Mouse (Mus musculus): ENCODE measurements around the gene Ift46. TPM values are rescaled to one million over a fixed set of nuclear protein-coding genes. Genes with fewer than 3 reads are reported as not detected.

The Ift46 gene
- polyA plus RNA-seq, 1 experiment: 26.2 TPM

GRCm38 (mm10) chr9:44810316-44810715 lies 42.6 kb downstream of the Ift46 start:
- Histone ChIP-seq H3K36me3 (ENCODE audit: control insufficient read depth, insufficient read depth, low read length) (peaks cover 79% of the 10 kb centered on the region), H3K4me3 (ENCODE audit: low read depth, low read length) (no peak overlapping the region), H3K27ac (ENCODE audit: insufficient read depth, low read depth, low read length) (no peak overlapping the region), H3K27me3 (ENCODE audit: control insufficient read depth, insufficient read depth, low read length) (no peaks in the 10 kb centered on the region), H3K4me1 (ENCODE audit: control insufficient read depth, insufficient read depth, insufficient read length, low read length) (no peaks in the 10 kb centered on the region)
- TF ChIP-seq POLR2A (IDR thresholded peaks at IDR 0.05; ENCODE audit: low read depth, low read length) (no peak), CTCF (IDR thresholded peaks at IDR 0.05; ENCODE audit: extremely low read depth, insufficient read length, insufficient replicate concordance, low read depth, low read length) (no peak)
- WGBS: 84% methylated on average over 10 of the region's 10 CpGs

DNA sequence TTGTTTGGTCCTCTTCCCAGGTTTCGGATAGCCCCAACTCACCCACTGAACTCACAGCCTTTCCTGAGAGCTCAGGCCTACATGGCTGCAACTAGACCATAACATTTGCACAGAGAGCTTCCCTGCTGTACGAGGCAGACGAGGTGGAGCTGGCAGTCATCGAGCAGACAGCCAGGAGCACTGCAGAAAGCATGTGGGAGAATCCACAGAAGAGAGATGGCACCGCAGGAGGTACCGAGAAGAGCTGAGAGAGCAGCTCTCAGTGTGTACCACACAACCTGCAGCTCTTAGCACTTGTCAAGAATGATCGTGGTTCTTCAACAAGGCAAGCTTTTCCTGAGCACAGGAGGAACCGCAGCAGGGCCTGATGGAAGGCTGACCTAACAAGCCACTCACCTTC lies 46.5 kb downstream of the Ift46 start:
- peaks cover 83% of the 10 kb centered on the region for H3K36me3 ChIP-seq (ENCODE audit: control insufficient read depth, insufficient read depth, low read length)
- no peaks in the 10 kb centered on the region for H3K4me1 ChIP-seq (ENCODE audit: control insufficient read depth, insufficient read depth, insufficient read length, low read length)
- H3K27me3 ChIP-seq (ENCODE audit: control insufficient read depth, insufficient read depth, low read length): no peaks in the 10 kb centered on the region
- no peak overlapping the region for H3K4me3 ChIP-seq (ENCODE audit: low read depth, low read length)
- TF ChIP-seq CTCF (IDR thresholded peaks at IDR 0.05; ENCODE audit: extremely low read depth, insufficient read length, insufficient replicate concordance, low read depth, low read length): no peak
- no peak for TF ChIP-seq POLR2A (IDR thresholded peaks at IDR 0.05; ENCODE audit: low read depth, low read length)
- H3K27ac ChIP-seq (ENCODE audit: insufficient read depth, low read depth, low read length): no peak overlapping the region
- 94% methylated on average over 8 of the region's 8 CpGs for WGBS

- H3K27me3 ChIP-seq (ENCODE audit: control insufficient read depth, insufficient read depth, low read length): no peaks in the 10 kb centered on the region
- no peak overlapping the region for H3K27ac ChIP-seq (ENCODE audit: insufficient read depth, low read depth, low read length)
- no peak for TF ChIP-seq POLR2A (IDR thresholded peaks at IDR 0.05; ENCODE audit: low read depth, low read length)
- TF ChIP-seq CTCF (IDR thresholded peaks at IDR 0.05; ENCODE audit: extremely low read depth, insufficient read length, insufficient replicate concordance, low read depth, low read length): no peak
- WGBS: 83% methylated on average over 5 of the region's 5 CpGs
- H3K4me3 ChIP-seq (ENCODE audit: low read depth, low read length): no peak overlapping the region
- no peaks in the 10 kb centered on the region for H3K4me1 ChIP-seq (ENCODE audit: control insufficient read depth, insufficient read depth, insufficient read length, low read length)
- H3K36me3 ChIP-seq (ENCODE audit: control insufficient read depth, insufficient read depth, low read length): peaks cover 92% of the 10 kb centered on the region
Observed at GRCm38 (mm10) chr9:44817522-44817921, 49.8 kb downstream of the Ift46 start.

DNA sequence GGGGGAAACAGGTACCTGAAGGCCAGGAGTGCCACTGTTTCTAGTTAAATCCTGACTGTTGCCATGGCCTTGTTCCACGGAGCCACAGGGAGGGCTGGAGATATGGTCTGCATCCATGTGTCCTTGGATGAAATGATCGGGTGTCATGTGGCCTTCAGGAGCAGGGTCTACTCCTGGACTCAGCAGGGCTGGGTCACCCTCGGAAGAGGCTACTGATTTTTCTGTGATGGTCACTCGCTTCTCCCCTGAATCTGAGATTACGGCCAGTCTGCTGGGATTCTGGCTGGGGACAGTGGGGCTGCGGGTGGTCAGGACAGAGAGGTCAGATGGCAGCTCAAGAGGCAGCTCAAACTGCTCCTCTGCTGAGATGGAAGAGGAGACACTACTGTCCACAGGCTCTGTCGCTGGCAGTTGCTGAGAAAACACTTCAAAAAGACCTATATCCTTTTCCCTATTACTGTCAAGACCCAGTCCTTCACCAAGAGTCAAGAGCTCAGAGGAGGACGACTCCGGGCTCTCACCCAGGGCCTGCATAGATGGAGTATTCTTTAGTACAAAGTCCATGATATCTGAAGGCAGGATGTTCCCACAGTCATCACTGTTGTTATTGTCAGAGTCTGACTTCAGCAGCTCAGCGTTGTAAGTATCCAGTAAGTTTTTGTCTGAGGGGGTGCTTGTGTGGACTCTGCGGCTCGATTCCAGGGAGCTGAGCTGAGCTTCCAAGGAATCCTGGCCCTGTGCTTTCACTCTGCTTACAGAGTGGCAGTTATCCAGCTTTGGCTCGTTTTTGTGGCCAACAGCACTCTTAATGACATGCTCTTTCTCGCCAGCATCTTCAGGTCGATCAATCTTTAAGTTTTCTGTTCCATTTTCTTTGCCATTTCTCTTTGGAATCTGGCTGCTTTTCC lies 52.5 kb downstream of the Ift46 start:
- no peaks in the 10 kb centered on the region for H3K4me1 ChIP-seq (ENCODE audit: control insufficient read depth, insufficient read depth, insufficient read length, low read length)
- 82% methylated on average over 15 of the region's 15 CpGs for WGBS
- H3K4me3 ChIP-seq (ENCODE audit: low read depth, low read length): no peak overlapping the region

GRCm38 (mm10) chr9:44826660-44827059 lies 59.0 kb downstream of the Ift46 start:
- no peak overlapping the region for H3K27ac ChIP-seq (ENCODE audit: insufficient read depth, low read depth, low read length)
- H3K4me3 ChIP-seq (ENCODE audit: low read depth, low read length): no peak overlapping the region
- H3K36me3 ChIP-seq (ENCODE audit: control insufficient read depth, insufficient read depth, low read length): peaks cover 78% of the 10 kb centered on the region
- no peaks in the 10 kb centered on the region for H3K27me3 ChIP-seq (ENCODE audit: control insufficient read depth, insufficient read depth, low read length)
- WGBS: 89% methylated on average over 7 of the region's 7 CpGs
- TF ChIP-seq CTCF (IDR thresholded peaks at IDR 0.05; ENCODE audit: extremely low read depth, insufficient read length, insufficient replicate concordance, low read depth, low read length) (no peak), POLR2A (IDR thresholded peaks at IDR 0.05; ENCODE audit: low read depth, low read length) (no peak)
- no peaks in the 10 kb centered on the region for H3K4me1 ChIP-seq (ENCODE audit: control insufficient read depth, insufficient read depth, insufficient read length, low read length)

More for the DNA sequence above, 52.5 kb downstream of the Ift46 start:
- Histone ChIP-seq H3K27me3 (ENCODE audit: control insufficient read depth, insufficient read depth, low read length) (no peaks in the 10 kb centered on the region), H3K36me3 (ENCODE audit: control insufficient read depth, insufficient read depth, low read length) (peaks cover 91% of the 10 kb centered on the region), H3K27ac (ENCODE audit: insufficient read depth, low read depth, low read length) (no peak overlapping the region; the same call in 1 of the 2 replicates)
- TF ChIP-seq POLR2A (IDR thresholded peaks at IDR 0.05; ENCODE audit: low read depth, low read length) (no peak), CTCF (IDR thresholded peaks at IDR 0.05; ENCODE audit: extremely low read depth, insufficient read length, insufficient replicate concordance, low read depth, low read length) (no peak)

GRCm38 (mm10) chr9:44828944-44829343 lies 61.2 kb downstream of the Ift46 start:
- TF ChIP-seq CTCF (IDR thresholded peaks at IDR 0.05; ENCODE audit: extremely low read depth, insufficient read length, insufficient replicate concordance, low read depth, low read length) (no peak), POLR2A (IDR thresholded peaks at IDR 0.05; ENCODE audit: low read depth, low read length) (no peak)
- Histone ChIP-seq H3K4me1 (ENCODE audit: control insufficient read depth, insufficient read depth, insufficient read length, low read length) (no peaks in the 10 kb centered on the region), H3K4me3 (ENCODE audit: low read depth, low read length) (no peak overlapping the region), H3K36me3 (ENCODE audit: control insufficient read depth, insufficient read depth, low read length) (peaks cover 78% of the 10 kb centered on the region), H3K27me3 (ENCODE audit: control insufficient read depth, insufficient read depth, low read length) (no peaks in the 10 kb centered on the region), H3K27ac (ENCODE audit: insufficient read depth, low read depth, low read length) (no peak overlapping the region)
- 96% methylated on average over 11 of the region's 11 CpGs for WGBS

GRCm38 (mm10) chr9:44830506-44830905 lies 62.8 kb downstream of the Ift46 start:
- TF ChIP-seq CTCF (IDR thresholded peaks at IDR 0.05; ENCODE audit: extremely low read depth, insufficient read length, insufficient replicate concordance, low read depth, low read length): no peak
- TF ChIP-seq POLR2A (IDR thresholded peaks at IDR 0.05; ENCODE audit: low read depth, low read length): no peak
- 72% methylated on average over 2 of the region's 2 CpGs for WGBS

More at GRCm38 (mm10) chr9:44830506-44830905, 62.8 kb downstream of the Ift46 start:
- H3K36me3 ChIP-seq (ENCODE audit: control insufficient read depth, insufficient read depth, low read length): peaks cover 77% of the 10 kb centered on the region
- H3K27ac ChIP-seq (ENCODE audit: insufficient read depth, low read depth, low read length): no peak overlapping the region
- no peak overlapping the region for H3K4me3 ChIP-seq (ENCODE audit: low read depth, low read length)
- no peaks in the 10 kb centered on the region for H3K4me1 ChIP-seq (ENCODE audit: control insufficient read depth, insufficient read depth, insufficient read length, low read length)
- no peaks in the 10 kb centered on the region for H3K27me3 ChIP-seq (ENCODE audit: control insufficient read depth, insufficient read depth, low read length)

All from small intestine, adult 2 months (tissue).